Mouse (Mus musculus) stomach, postnatal 0 days (tissue): Measurements from ENCODE around the gene Lrrc8c.

Experiments
- CTCF ChIP-seq: IDR thresholded peaks from 2 replicates; pipeline ENCODE4 v1.5.1; 2016; ENCODE audit warnings: antibody characterized with exemption, low read depth, mild to moderate bottlenecking, moderate library complexity
- EP300 ChIP-seq: optimal IDR thresholded peaks from 2 replicates; pipeline ENCODE3; 2016; ENCODE audit warnings: antibody characterized with exemption

DNA sequence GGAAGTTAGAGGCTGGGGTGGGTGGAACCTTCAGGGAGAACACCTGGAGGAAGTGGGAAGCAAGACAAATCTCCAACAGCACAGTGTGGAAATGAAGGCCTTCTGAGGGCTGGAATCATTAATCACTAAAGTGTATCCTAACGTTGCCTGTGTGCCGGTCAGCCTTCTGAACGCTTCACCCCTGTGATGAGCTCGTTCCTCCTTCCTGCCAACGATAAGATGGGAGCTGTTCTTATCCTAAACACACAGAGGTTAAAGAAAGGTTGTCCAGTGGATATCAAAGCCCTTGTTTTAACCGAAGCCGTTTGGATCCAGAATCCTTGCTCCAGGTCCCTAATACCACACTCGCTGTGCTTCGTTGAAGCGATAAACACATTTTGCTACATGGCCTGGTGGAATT, 61.7 kb downstream of the Lrrc8c start:
- no peak for TF ChIP-seq CTCF
- no peak for TF ChIP-seq EP300
